Mouse (Mus musculus): ENCODE results near the gene Tef.
A peak's percentile ranks its signal among the peaks of the same experiment; 100 is the strongest.

- TF ChIP-seq CTCF (IDR thresholded peaks at IDR 0.05; ENCODE audit: control insufficient read depth, insufficient read depth, low read length) (peak; percentile 23; the same call in 1 of the 2 replicates), POLR2A (IDR thresholded peaks at IDR 0.05; ENCODE audit: borderline replicate concordance, control insufficient read depth, low read depth, low read length) (no peak)
These were observed 40.3 kb upstream of the Tef start for GRCm38 (mm10) chr15:81761959-81762358.

All from bone marrow, adult 2 months (tissue).